Mouse (Mus musculus) telencephalon, adult 2 months (tissue): ENCODE results near the gene Ncf4.

ENCODE experiments used
- DNase-seq: peaks from one replicate; pipeline ENCODE4 v3.0.0-alpha.2; 2011; ENCODE audit warnings: low read depth, low spot score

Ncf4 gene

GRCm38 (mm10) chr15:78310971-78311370, 66.4 kb downstream of the Ncf4 start:
- no peak for DNase-seq
